Mouse (Mus musculus) left cerebral cortex, adult 9 months (tissue): ENCODE data around the gene Krtap17-1.

Experiments used
- DNase-seq, 2 experiments: peaks; one replicate each; pipeline ENCODE4 v3.0.0; 2022; ENCODE audit warnings: low spot score in 2 of 2

The Krtap17-1 gene

DNA sequence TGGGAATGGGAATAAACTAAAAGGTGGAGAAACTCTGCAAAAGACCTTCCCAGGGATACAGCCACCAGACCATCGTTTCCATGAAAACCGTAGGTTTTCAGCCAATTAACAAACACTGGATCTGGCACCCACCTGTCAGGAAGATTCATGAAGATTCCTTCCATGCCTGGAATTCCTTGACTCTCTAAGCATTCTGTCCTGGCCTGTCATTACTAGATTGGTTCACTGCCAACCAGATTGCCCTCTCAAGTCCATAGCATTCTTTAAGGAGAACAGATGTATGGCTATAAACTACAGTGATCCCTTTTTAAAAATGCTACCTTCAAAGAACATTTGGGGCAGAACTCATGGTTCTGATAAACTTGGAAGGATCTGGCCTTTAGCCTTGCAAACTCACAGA, 27.8 kb downstream of the Krtap17-1 start:
- DNase-seq: no peak

DNA sequence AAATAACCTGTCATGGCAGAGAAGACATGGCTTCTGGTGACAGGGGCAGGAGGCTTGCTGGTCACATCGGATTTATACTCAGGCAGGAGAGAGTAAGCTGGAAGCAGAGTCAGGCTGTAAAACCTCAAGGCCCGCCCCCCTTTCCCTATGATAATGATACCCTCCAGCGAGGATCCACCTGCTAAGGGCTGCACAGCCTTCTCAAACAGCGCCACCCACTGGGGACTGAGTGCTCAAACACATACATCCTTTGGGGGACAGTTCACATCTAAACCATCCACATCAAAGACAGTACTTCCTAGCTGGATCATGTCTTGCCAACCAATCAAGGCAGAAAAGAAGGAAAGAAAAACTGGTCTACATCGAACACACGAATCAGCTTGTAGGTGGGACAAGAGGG, 29.6 kb downstream of the Krtap17-1 start:
- DNase-seq: no peak

DNA sequence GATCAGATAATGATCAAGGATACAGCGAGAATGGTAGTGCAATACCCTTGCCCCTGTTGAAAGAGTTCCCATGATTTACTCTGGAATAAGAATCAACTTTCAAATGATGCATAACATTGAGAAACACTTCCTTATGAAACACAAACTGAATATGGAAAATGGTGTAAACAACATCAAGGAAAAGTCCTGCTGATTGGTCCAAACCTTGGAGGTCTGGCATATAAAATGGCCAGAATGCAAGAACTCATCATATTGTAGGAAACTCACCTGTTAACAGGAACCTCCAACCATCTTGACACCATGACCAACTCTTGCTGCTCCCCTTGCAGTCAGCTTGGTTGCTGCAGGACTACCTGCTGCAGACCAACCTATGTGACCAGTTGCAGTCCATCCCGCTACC, 45.6 kb downstream of the Krtap17-1 start, which contains the start of gene Krtap9-5:
TSS of gene Krtap9-5 (plus strand) at position 301 of the 400 bp plus-strand sequence.
- no peak for DNase-seq
